Mouse (Mus musculus) forebrain, embryonic 10.5 days (tissue): ENCODE results near the gene Vav2. TPM values are rescaled to one million over a fixed set of nuclear protein-coding genes. Genes with fewer than 3 reads are reported as not detected.

Experiments
- DNase-seq: peaks from one replicate; pipeline ENCODE4 v3.0.0-alpha.2; 2017; ENCODE audit warnings: low spot score; ENCODE audit errors: extremely low spot score
- H3K27ac ChIP-seq: fragments of 300-500 bp; sonication (generic); 2 replicates; pipeline ENCODE4 v1.5.1; 2016; ENCODE audit warnings: mild to moderate bottlenecking
- H3K27me3 ChIP-seq: fragments of 300-500 bp; sonication (generic); 2 replicates; pipeline ENCODE4 v1.6.1; 2016; ENCODE audit warnings: mild to moderate bottlenecking; ENCODE audit not compliant: poor library complexity, severe bottlenecking
- H3K36me3 ChIP-seq: fragments of 300-500 bp; sonication (generic); replicated peaks from 2 replicates; pipeline ENCODE4 v1.6.1; 2016; ENCODE audit warnings: mild to moderate bottlenecking, moderate library complexity
- H3K4me1 ChIP-seq: fragments of 300-500 bp; sonication (generic); 2 replicates; pipeline ENCODE4 v1.6.1; 2016
- H3K4me3 ChIP-seq: fragments of 300-500 bp; sonication (generic); 2 replicates; pipeline ENCODE4 v1.5.1; 2016; ENCODE audit warnings: mild to moderate bottlenecking, moderate library complexity
- H3K9me3 ChIP-seq: fragments of 300-500 bp; sonication (generic); 2 replicates; pipeline ENCODE4 v1.6.1; 2016; ENCODE audit warnings: mild to moderate bottlenecking, moderate library complexity
- WGBS: fragments of 180-500 bp; shearing (Covaris S2); methylation state at CpG from one replicate; pipeline ENCODE4 v1.1.7; 2016; 5-methylcytosine and 5-hydroxymethylcytosine counted together
- polyA plus RNA-seq: library from polyadenylated mRNA; unstranded; fragments of >200 nt; fragmentation: Nextera tagmentation; extraction: Ambion mirVana; gene quantifications from 2 replicates; pipeline ENCODE4 v1.2.1, GENCODE M21; 2016

The Vav2 gene
- polyA plus RNA-seq, result 11.5 and 11.8 TPM in 2 replicates

GRCm38 (mm10) chr2:27426855-27427457 is at the start of gene Vav2:
Gene Vav2 (minus strand): TSS chr2:27427033.
- Histone ChIP-seq H3K36me3 (peaks cover 16% of the 10 kb centered on the region), H3K27ac (peak within 1 kb of the TSS; percentile 98), H3K27me3 (peaks cover 4% of the 10 kb centered on the region; the same call in 1 of the 2 replicates), H3K4me3 (peak within 1 kb of the TSS; percentile 76), H3K4me1 (peaks cover 59% of the 10 kb centered on the region), H3K9me3 (no peaks in the 10 kb centered on the region)
- WGBS, result under 1% methylated on average over 58 of the region's 58 CpGs
- peak; percentile 94 for DNase-seq

- WGBS, result under 1% methylated on average over 92 of the region's 96 CpGs
- H3K9me3 ChIP-seq, result no peaks in the 10 kb centered on the region
- H3K27ac ChIP-seq, result peak overlapping the region; percentile 98
- H3K4me3 ChIP-seq, result peak overlapping the region; percentile 99
- H3K36me3 ChIP-seq, result peaks cover 32% of the 10 kb centered on the region
- H3K4me1 ChIP-seq, result peaks cover 51% of the 10 kb centered on the region
- DNase-seq, result peak; percentile 86
- H3K27me3 ChIP-seq, result no peaks in the 10 kb centered on the region; the same call in 1 of the 2 replicates
These were observed 48.9 kb upstream of the Vav2 start for GRCm38 (mm10) chr2:27475495-27476302.

- Histone ChIP-seq H3K4me3 (peak overlapping the region; percentile 99), H3K27ac (peak overlapping the region; percentile 98), H3K9me3 (no peaks in the 10 kb centered on the region), H3K36me3 (peaks cover 41% of the 10 kb centered on the region), H3K4me1 (peaks cover 59% of the 10 kb centered on the region), H3K27me3 (no peaks in the 10 kb centered on the region; the same call in 1 of the 2 replicates)
- under 1% methylated on average over 84 of the region's 84 CpGs for WGBS
- DNase-seq, result peak; percentile 52
These were observed 48.0 kb upstream of the Vav2 start for GRCm38 (mm10) chr2:27474621-27475484.

GRCm38 (mm10) chr2:27473911-27474310 is 47.1 kb upstream of the Vav2 start:
- WGBS, result 44% methylated on average over 4 of the region's 4 CpGs
- Histone ChIP-seq H3K4me3 (peak overlapping the region; percentile 99), H3K9me3 (no peaks in the 10 kb centered on the region), H3K36me3 (peaks cover 50% of the 10 kb centered on the region), H3K27ac (peak overlapping the region; percentile 98), H3K4me1 (peaks cover 68% of the 10 kb centered on the region), H3K27me3 (no peaks in the 10 kb centered on the region; the same call in 1 of the 2 replicates)
- DNase-seq, result no peak

DNA sequence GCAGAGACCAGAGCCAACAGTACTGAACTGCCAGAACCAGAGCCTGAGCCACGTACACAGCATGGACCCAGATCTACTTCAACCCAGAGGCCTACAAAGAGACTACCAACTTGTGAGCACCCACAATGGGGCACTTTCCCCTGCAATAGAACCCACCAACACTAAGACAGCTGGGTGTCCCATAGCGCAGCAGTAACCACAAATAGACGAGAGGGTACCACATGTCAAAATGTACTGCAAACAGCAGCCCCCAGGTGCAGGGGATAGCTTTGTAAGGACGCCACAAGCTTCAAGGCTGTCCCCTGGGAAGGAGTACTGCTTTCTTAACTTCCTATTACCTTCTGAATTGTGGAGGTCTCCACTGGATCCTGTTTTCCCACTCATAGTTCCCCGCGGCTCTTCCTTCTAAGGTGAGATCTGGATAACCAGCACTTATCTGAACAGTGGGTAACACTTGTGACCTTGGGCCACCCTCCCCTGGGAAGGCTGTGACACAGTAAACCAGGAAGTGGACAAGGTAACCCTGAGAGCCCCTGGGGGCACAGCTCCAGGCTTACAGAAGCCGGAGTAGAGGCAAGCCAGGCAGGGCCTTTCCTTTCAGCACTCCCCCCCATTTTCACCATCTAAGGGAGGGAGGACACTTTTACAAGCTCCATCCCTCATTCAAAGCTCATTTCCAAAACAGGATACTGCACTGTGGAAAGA is 46.4 kb upstream of the Vav2 start:
- H3K9me3 ChIP-seq, result no peaks in the 10 kb centered on the region
- DNase-seq, result no peak
- H3K4me1 ChIP-seq, result peaks cover 71% of the 10 kb centered on the region
- H3K27me3 ChIP-seq, result no peaks in the 10 kb centered on the region; the same call in 1 of the 2 replicates
- peak overlapping the region; percentile 99 for H3K4me3 ChIP-seq
- WGBS, result 81% methylated on average over 7 of the region's 7 CpGs
- H3K36me3 ChIP-seq, result peaks cover 57% of the 10 kb centered on the region
- 0 out of 2 replicates have a peak overlapping the region, but pooled peaks have one; percentile 98 for H3K27ac ChIP-seq

DNA sequence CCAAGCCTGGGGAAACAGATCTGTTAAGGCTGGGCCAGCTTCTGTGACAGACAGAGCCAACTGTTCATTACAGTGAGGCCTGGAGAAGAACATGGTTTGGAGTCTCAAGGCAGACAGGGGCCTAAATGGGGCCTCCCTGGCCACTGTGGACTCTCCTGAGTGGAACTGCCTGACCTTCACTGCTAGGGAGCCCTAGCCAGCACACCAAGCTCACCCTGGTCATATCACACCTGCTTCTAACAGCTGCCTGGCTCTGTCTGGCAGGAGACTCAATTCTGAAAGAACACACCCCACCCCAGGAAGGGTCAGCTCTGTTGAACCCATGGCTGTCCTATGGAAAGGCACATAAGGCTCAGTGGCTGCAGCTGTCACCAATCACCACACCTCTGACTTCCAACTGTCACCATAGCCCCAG is 44.3 kb upstream of the Vav2 start:
- H3K36me3 ChIP-seq, result peaks cover 77% of the 10 kb centered on the region
- no peak overlapping the region for H3K27ac ChIP-seq
- no peaks in the 10 kb centered on the region for H3K9me3 ChIP-seq
- no peaks in the 10 kb centered on the region for H3K27me3 ChIP-seq
- no peak for DNase-seq
- peak overlapping the region; percentile 9; the same call in 1 of the 2 replicates for H3K4me3 ChIP-seq
- H3K4me1 ChIP-seq, result peaks cover 66% of the 10 kb centered on the region

GRCm38 (mm10) chr2:27470535-27470934 is 43.7 kb upstream of the Vav2 start:
- peaks cover 63% of the 10 kb centered on the region for H3K4me1 ChIP-seq
- H3K9me3 ChIP-seq, result no peaks in the 10 kb centered on the region
- no peak overlapping the region for H3K4me3 ChIP-seq
- WGBS, result 89% methylated on average over 2 of the region's 2 CpGs
- no peaks in the 10 kb centered on the region for H3K27me3 ChIP-seq
- peaks cover 84% of the 10 kb centered on the region for H3K36me3 ChIP-seq
- no peak for DNase-seq
- H3K27ac ChIP-seq, result no peak overlapping the region

DNA sequence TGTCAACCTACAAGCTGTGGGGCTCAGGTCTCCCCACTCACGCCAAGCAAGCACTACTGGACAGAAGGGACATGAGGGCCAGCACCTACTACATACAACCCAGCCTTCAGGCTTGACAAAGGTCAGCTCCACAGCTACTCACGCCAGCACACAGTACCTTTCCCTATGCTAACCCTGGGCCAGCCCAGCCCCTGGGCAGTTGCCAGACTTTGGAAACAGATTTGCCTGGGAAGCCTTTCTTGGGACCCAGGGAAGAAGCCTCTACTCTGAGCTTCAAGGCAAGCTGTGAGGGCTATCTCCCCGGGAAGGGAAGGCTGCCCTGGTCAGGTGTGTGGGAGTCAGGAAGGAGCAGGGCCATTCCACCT is 43.1 kb upstream of the Vav2 start:
- WGBS, result 84% methylated on average over 3 of the region's 3 CpGs
- Histone ChIP-seq H3K4me3 (no peak overlapping the region; the same call in 1 of the 2 replicates), H3K9me3 (no peaks in the 10 kb centered on the region), H3K27me3 (no peaks in the 10 kb centered on the region), H3K36me3 (peaks cover 89% of the 10 kb centered on the region), H3K27ac (no peak overlapping the region), H3K4me1 (peaks cover 63% of the 10 kb centered on the region)
- no peak for DNase-seq

DNA sequence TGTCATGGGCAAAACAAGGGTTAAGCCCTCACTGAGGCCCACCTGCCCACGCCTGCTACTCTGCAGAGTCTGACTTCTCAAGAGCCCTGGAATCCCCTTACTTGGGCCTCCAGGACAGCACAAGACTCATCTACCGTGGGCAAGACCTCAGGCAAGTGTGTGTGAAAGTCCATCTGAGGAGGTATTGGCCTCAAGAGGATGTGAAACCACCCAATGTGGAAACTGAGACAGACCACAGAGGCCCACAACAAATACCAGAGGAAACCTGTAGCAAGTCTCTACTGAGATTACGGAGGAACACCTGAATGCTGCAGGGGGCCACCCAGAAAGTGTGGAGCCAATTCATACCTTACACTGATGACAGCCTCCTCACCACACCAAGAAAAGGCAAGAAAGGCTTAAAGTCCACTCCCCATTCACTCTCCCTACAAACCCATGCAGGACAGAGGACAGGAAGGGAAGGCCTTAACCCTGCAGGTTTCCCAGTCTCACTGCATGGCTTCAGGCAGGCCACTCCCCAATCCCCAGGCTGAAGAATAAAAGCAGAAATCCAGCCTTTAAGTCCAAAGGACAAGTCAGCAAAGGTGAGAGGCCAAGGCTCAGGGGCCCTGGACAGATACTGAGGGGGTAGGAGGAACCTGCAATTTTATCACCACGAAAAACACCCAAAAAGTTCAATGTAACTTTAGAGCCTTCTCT is 42.6 kb upstream of the Vav2 start:
- H3K4me1 ChIP-seq, result peaks cover 62% of the 10 kb centered on the region
- no peak for DNase-seq
- H3K9me3 ChIP-seq, result no peaks in the 10 kb centered on the region
- peaks cover 94% of the 10 kb centered on the region for H3K36me3 ChIP-seq
- H3K27ac ChIP-seq, result no peak overlapping the region
- 88% methylated on average over 4 of the region's 4 CpGs for WGBS
- H3K27me3 ChIP-seq, result no peaks in the 10 kb centered on the region
- H3K4me3 ChIP-seq, result no peak overlapping the region; the same call in 1 of the 2 replicates

DNA sequence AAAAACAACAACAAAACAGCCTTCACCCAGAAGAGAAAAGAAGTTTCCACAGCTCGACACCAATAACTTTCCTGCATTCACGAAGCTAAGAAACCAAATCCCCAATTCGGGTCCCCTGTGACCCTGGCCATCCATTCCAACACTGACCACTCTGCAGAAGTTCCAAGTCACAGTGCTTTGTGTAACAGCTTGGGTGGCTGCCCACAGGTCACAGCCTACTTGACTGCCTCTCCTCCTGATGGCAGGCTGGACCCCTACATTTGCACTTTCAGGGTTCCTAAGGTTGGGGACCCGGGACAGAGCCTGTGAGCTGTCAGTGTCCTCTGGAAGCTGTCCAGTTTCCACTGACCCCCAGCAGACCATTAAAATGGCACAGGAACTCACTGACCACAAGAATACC is 36.1 kb upstream of the Vav2 start:
- no peak for DNase-seq
- 88% methylated on average over 4 of the region's 4 CpGs for WGBS
- Histone ChIP-seq H3K4me3 (no peak overlapping the region), H3K36me3 (peaks cover 99% of the 10 kb centered on the region), H3K4me1 (peaks cover 5% of the 10 kb centered on the region; the same call in 1 of the 2 replicates), H3K27ac (no peak overlapping the region), H3K27me3 (no peaks in the 10 kb centered on the region), H3K9me3 (no peaks in the 10 kb centered on the region)

DNA sequence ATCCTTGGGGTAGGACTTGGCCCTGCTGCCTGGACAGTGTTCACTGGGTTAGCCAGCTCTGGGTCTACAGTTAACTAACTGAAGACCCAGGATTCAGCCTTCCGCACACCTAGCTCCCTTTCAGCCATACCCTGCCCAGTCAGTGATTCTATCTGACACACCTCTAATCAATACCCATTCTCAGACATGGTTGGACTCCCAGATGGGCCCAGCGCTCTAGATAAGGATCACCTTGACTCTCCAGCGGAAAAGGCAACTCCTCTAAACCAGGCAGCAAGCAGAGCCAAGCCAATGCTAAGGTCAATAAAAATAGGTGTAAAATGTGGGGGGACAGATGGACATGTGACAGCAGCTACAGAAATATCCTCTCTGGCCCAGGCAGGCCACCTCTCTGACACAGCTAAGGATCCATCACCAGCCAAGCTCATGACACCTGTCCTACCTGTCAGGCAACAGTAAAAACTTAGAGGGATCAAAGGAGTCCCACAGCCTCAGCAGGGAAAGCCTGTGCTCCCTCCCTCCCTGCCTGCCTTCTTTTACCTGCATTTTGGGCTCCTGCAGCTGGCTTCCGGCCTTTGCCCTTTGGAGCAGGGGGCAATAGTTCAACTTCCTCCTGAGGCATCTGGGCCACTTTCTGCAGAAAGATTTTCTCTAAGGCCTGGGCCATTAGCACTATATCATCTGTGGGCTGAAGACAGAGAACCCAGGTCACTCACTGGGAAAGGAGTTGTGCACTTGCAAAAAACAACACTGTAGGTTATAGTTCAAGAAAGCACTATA is 35.2 kb upstream of the Vav2 start:
- peaks cover under 1% of the 10 kb centered on the region; the same call in 1 of the 2 replicates for H3K4me1 ChIP-seq
- H3K36me3 ChIP-seq, result peaks cover 99% of the 10 kb centered on the region
- no peaks in the 10 kb centered on the region for H3K9me3 ChIP-seq
- H3K27ac ChIP-seq, result no peak overlapping the region
- 94% methylated on average over 4 of the region's 4 CpGs for WGBS
- no peaks in the 10 kb centered on the region for H3K27me3 ChIP-seq
- no peak for DNase-seq
- H3K4me3 ChIP-seq, result no peak overlapping the region
